ENCODE assay signal across 8 mouse cellular contexts in the genomic region with DNA sequence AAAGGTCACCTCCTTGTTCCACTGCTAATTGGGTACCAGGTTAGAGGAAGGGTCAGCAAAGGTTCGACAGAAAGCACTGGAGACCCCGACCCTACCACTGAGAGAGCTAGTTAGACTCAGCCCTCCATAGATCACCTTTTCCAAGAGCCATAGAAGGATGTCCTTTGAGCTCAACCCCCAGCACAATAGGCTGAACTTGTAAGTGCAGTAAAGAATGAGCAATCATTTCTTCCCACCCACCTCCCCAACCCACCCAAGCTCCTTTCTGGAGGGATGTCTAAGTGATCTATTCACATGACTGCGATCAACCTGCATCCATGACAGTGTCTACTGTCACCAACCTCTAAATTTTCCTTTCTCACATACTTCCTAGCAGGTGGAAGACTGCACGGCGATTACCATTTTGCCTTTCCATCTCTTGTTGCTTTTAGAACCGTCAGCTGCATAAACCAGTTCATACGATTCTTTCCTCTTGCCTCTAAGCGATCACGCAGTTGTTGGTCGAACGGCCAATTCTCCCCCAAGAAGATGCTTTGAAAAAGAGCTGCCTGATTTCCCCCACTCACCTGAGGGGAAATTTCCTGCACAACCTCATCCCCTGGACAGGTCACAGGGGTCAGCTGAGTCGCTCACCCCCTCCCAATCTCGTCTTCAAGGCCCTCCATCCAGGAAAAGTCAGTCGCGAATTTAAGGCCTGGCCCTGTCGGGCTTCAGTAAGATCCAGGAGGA. TPM values are rescaled to one million over a fixed set of nuclear protein-coding genes. Genes with fewer than 3 reads are reported as not detected.
DNase-seq lines count a peak whose midpoint lies in the region; ATAC-seq and TF ChIP-seq lines count a peak whose summit lies in the region.

No protein-coding gene starts in this region.

- no peak for TF ChIP-seq POLR2A in cerebellum, adult 2 months (IDR thresholded peaks at IDR 0.05; ENCODE audit: borderline replicate concordance, insufficient read depth, low read length)

- TF ChIP-seq CTCF in cerebellum, adult 2 months (IDR thresholded peaks at IDR 0.05; ENCODE audit: borderline replicate concordance, insufficient read depth, low read depth, low read length), result no peak

- H3K4me3 ChIP-seq in cerebellum, adult 2 months (replicated peaks; ENCODE audit: insufficient read depth, low read depth, low read length), result peak overlapping the region; percentile 98
- peak overlapping the region; percentile 77 for H3K4me3 ChIP-seq in neural tube, embryonic 11.5 days (ENCODE audit: low read depth, low read length)
- peak overlapping the region; percentile 86 for H3K4me3 ChIP-seq in forebrain, embryonic 16.5 days (replicated peaks; ENCODE audit: low read length)
- peak overlapping the region; percentile 78 for H3K4me3 ChIP-seq in liver, embryonic 16.5 days (ENCODE audit: low read depth, low read length)

- 2% methylated on average over 16 of the region's 16 CpGs for WGBS in cerebellum, adult 2 months
- 5% methylated on average over 16 of the region's 16 CpGs for WGBS in neural tube, embryonic 11.5 days
- WGBS in forebrain, embryonic 16.5 days, result 5% methylated on average over 16 of the region's 16 CpGs
- WGBS in liver, embryonic 16.5 days (ENCODE audit: insufficient replicate concordance), result 5% methylated on average over 16 of the region's 16 CpGs

- DNase-seq in cerebellum, adult 2 months, result no peak
- DNase-seq in cerebellum, postnatal 36 days, result no peak
- peak; percentile 16 for DNase-seq in neural tube, embryonic 11.5 days (ENCODE audit: low spot score)
- DNase-seq in neural tube, embryonic 10.5 days (ENCODE audit: extremely low spot score, low spot score), result no peak
- no peak for DNase-seq in layer of hippocampus, postnatal 14 days (ENCODE audit: low spot score in 2 of 2)

- H3K9me3 ChIP-seq in neural tube, embryonic 11.5 days (ENCODE audit: control insufficient read depth, low read length), result no peaks in the 10 kb centered on the region
- no peaks in the 10 kb centered on the region for H3K9me3 ChIP-seq in forebrain, embryonic 16.5 days (ENCODE audit: control insufficient read depth, low read length)
- H3K9me3 ChIP-seq in liver, embryonic 16.5 days (replicated peaks; ENCODE audit: control insufficient read depth, low read length), result no peaks in the 10 kb centered on the region

- H3K4me2 ChIP-seq in neural tube, embryonic 11.5 days (ENCODE audit: low read depth), result peak overlapping the region; percentile 74
- H3K4me2 ChIP-seq in forebrain, embryonic 16.5 days (ENCODE audit: low read length), result peak overlapping the region; percentile 89
- H3K4me2 ChIP-seq in liver, embryonic 16.5 days (ENCODE audit: low read depth, low read length), result peak overlapping the region; percentile 84

- ATAC-seq in neural tube, embryonic 11.5 days (ENCODE audit: insufficient read depth, low FRiP score, low TSS enrichment), result no peak
- no peak for ATAC-seq in forebrain, embryonic 16.5 days
- ATAC-seq in liver, embryonic 16.5 days (ENCODE audit: low read depth), result no peak
- ATAC-seq in CD4-positive, CD25-positive, alpha-beta regulatory T cell, adult 4 months, result no peak

- H3K4me1 ChIP-seq in cerebellum, adult 2 months (ENCODE audit: control insufficient read depth, insufficient read depth, low read length), result peaks cover 10% of the 10 kb centered on the region; the same call in 1 of the 2 replicates
- peaks cover 14% of the 10 kb centered on the region for H3K4me1 ChIP-seq in neural tube, embryonic 11.5 days (ENCODE audit: control insufficient read depth, insufficient read depth, low read length)
- peaks cover 39% of the 10 kb centered on the region for H3K4me1 ChIP-seq in forebrain, embryonic 16.5 days (replicated peaks; ENCODE audit: control insufficient read depth, insufficient read depth, low read length)
- peaks cover 18% of the 10 kb centered on the region for H3K4me1 ChIP-seq in liver, embryonic 16.5 days (ENCODE audit: control insufficient read depth, low read depth, low read length)

- H3K27me3 ChIP-seq in cerebellum, adult 2 months (ENCODE audit: control insufficient read depth, insufficient read depth, low read length), result no peaks in the 10 kb centered on the region
- H3K27me3 ChIP-seq in neural tube, embryonic 11.5 days (ENCODE audit: control insufficient read depth, insufficient read depth, low read length), result no peaks in the 10 kb centered on the region
- no peaks in the 10 kb centered on the region for H3K27me3 ChIP-seq in forebrain, embryonic 16.5 days (replicated peaks; ENCODE audit: control insufficient read depth, insufficient read depth, low read length)
- H3K27me3 ChIP-seq in liver, embryonic 16.5 days (ENCODE audit: control insufficient read depth, insufficient read depth, low read depth, low read length), result no peaks in the 10 kb centered on the region

- H3K27ac ChIP-seq in cerebellum, adult 2 months (ENCODE audit: insufficient read depth, low read length), result peak overlapping the region; percentile 31
- H3K27ac ChIP-seq in neural tube, embryonic 11.5 days (ENCODE audit: low read depth, low read length), result peak overlapping the region; percentile 86
- H3K27ac ChIP-seq in forebrain, embryonic 16.5 days (ENCODE audit: low read length), result peak overlapping the region; percentile 94
- peak overlapping the region; percentile 92 for H3K27ac ChIP-seq in liver, embryonic 16.5 days (ENCODE audit: low read length)

- no peaks in the 10 kb centered on the region for H3K36me3 ChIP-seq in neural tube, embryonic 11.5 days (ENCODE audit: control insufficient read depth, insufficient read depth, low read length)
- H3K36me3 ChIP-seq in forebrain, embryonic 16.5 days (ENCODE audit: control insufficient read depth, insufficient read depth), result no peaks in the 10 kb centered on the region
- H3K36me3 ChIP-seq in liver, embryonic 16.5 days (ENCODE audit: control insufficient read depth, insufficient read depth), result no peaks in the 10 kb centered on the region

- peak overlapping the region; percentile 93 for H3K9ac ChIP-seq in neural tube, embryonic 11.5 days (ENCODE audit: low read length)
- H3K9ac ChIP-seq in forebrain, embryonic 16.5 days (replicated peaks; ENCODE audit: low read depth, low read length), result peak overlapping the region; percentile 92
- peak overlapping the region; percentile 93 for H3K9ac ChIP-seq in liver, embryonic 16.5 days (ENCODE audit: low read depth, low read length)

RNA-seq across cellular contexts. Expression of a gene that starts 1.0 kb away (rescaled TPM):
- 386 and 408 TPM in 2 replicates for polyA plus RNA-seq in cerebellum, adult 2 months (2012; rRNA removed)
- 124 and 127 TPM in 2 replicates for polyA plus RNA-seq in neural tube, embryonic 11.5 days (2014; fragmentation: Nextera tagmentation; extraction: Ambion mirVana)
- 110 and 117 TPM in 2 replicates for polyA plus RNA-seq in forebrain, embryonic 16.5 days (2015; fragmentation: Nextera tagmentation; extraction: Ambion mirVana)
- 23.7 and 24.8 TPM in 2 replicates for polyA plus RNA-seq in liver, embryonic 16.5 days (2015; fragmentation: Nextera tagmentation; extraction: Ambion mirVana)
- 10 to 100 TPM; 12.1 to 22.1 TPM for polyA plus RNA-seq in CD4-positive, CD25-positive, alpha-beta regulatory T cell, adult 4 months (2017; shearing (Covaris generic))
- 100 to 1,000 TPM; 331 to 365 TPM for total RNA-seq in layer of hippocampus, postnatal 14 days (2021)

Comparison
In these comparisons a context has a peak if more than half of its experiments do, and no peak if none do; other contexts are left out.
1. H3K27ac ChIP-seq: peak in every context shown above with its lines; median percentile 94 in forebrain, embryonic 16.5 days; 92 in liver, embryonic 16.5 days; 86 in neural tube, embryonic 11.5 days; 31 in cerebellum, adult 2 months.